Mouse (Mus musculus): ENCODE data around the gene Tbcb.
"Not testable (repeated sequence)": the region's sequence is repeated elsewhere in the genome, so short reads cannot be mapped to it uniquely, and the experiment has no call there.

The Tbcb gene

DNA sequence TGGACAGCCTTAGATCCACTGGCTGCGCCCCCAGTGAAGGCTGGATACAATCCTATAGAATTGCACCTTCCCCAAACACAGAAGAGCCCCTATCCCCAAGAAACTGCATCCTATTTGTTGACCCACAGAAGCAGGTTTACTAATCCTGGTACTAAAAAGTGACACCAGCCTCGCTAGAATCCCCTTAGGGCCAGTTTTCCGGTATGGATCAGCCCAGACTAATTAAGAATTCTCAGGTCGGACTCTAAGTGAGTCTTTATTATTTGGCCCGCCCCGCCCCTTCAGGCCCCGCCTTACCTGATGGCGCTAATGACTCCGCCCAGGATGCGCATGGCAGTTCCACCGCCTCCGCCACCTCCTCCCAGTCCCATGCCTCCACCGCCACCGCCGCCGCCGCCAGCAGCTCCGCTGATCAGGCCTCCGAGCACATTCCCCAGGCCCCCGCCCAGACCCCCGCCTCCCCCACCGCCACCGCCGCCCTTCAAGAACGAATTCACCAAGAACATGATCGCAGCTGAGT lies 38.4 kb downstream of the Tbcb start:
- peak; percentile 79 for DNase-seq (ENCODE audit: low spot score)

DNA sequence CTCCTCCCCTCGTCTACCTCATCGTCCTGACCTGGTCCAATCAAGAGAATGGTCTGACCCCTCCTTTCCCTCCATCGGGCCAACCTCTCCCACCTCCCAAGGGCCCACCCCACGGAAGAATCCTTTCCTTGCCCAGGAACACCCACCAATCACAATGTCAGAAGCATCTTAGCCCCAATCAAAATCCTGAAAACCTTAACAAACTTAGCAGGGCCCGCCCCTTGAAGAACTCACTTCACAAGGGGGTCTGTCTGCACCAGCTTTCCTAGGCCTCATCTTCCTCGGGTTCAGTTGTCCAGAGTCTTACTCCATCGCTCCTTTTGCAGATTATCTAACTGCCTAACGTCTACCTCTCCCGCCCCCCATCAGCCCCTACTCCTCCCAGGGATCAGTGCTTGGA lies 39.1 kb downstream of the Tbcb start:
- DNase-seq (ENCODE audit: low spot score): no peak

DNA sequence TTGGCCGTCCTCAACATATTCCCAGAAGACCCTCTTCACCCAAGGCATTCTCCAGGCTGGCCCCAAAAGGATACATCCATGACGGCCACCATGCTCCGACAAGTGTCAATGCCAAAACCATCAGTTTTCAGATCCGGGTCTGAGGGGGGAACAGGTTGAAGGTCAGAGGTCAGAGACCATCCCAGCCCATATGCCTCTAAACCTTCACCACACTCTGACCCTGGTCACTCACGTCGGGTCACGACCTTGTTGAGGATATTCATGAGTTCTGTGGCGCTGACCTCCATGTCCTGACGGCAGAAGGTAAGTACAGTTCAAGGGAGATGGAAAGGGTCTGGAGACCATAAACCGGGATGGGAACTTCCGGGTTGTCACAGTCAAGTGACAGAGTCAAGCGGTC lies 40.0 kb downstream of the Tbcb start:
- DNase-seq (ENCODE audit: low spot score): no peak

DNA sequence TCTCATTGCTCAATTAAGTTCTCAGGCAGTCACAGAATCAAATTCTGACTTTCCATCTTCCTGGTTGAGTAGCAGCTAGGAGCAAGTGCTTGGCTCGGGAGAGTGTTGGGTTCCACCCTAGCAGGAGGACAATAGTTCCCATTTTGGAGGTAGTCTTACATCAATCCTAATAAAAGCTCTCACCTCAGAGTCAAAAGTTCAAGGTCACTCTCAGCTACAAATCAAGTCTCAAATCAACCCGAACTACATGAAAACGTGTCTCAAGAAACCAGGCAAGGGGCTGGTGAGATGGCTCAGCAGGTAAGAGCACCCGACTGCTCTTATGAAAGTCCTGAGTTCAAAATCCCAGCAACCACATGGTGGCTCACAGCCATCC lies 43.0 kb downstream of the Tbcb start:
- DNase-seq (ENCODE audit: low spot score): no peak

DNA sequence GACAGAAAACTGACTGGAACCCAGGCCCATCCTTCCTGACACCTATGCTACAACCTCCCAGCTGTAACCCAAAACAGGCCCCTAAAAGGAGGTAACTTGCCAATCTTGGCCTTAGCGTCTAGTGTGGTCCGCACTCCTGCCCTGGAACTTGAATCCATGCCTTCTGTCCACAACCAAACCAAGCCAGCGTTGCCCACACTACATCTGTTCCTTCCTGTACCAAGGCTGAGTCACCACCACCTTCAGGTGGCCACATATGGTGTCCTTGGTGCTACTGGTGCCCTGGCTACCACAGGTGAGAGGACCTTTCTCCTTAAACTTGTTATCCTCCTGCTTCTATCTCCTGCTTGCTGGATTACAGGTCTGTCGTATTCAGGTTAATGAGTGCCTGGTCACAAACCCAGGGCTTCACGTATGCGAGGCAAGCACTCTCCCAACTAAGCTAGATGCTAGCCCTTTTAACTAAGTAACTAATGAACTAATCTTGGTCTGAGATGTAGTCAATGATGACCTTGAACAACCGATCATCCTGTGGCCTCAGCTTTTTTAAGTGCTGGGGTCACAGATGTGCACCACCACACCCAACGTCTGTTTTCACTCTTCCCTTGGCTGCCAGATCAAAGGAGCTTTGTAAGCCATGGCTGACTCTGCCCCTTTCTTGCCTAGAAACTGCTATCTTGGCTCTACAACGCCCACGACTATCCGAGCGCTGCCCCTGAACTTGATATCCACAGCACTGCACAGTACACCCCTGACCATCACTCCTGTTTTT lies 43.5 kb downstream of the Tbcb start:
- DNase-seq (ENCODE audit: low spot score): no peak

DNA sequence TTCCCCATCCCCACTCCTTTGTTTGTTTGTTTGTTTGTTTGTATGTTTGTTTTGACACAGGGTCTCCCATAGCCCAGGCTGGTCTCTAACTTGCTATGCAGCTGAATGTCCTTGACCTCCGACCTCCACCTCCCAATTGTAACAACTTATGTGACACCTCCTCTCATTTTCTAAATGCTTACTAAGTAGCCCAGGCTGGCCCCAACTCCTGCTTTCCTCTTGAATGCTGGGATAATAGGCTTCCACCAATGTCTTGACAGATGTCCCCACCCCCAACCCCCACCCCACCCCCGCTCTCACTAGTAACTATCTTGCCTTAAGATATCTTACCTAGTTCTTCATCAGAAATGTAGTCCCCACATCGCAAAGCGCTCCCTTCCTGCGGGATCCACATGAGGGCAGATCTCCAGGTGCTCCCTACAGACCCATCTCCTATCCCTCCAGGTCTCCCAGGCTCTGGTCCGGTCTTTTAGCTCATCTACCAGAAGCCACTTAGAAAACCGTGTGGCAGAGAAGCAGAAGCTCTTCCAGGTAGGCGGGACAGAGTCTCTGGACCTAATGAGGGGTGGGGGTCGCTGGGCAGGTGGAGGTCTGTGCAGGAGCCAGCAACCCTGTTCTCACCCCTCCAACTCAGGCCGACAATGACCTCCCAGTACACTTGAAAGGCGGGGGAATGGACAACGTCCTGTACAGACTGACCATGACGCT lies 47.3 kb downstream of the Tbcb start:
- no peak for DNase-seq (ENCODE audit: low spot score)

DNA sequence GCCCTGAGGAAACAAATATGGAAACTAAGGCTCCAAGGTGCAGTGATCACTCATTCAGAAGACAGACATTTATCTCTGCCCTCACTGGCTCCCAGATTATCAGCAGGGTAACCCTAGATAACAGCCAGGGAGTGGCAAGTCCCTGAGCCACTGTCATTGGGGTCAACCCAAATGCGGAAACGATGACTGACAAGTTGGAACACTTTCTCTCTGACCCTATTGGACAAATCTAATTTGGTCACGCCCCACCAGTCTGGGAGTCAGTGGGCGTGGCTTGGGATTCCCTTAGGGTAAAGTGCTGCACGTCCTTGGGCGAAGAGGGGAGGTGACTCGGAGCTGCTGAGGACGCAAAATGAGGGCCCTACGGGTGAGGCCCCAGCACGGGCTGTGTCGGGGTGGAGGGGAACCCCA lies 48.2 kb downstream of the Tbcb start, which contains the start of gene Cox7a1:
Cox7a1 (plus strand) TSS at position 266 of the 411 bp plus-strand sequence.
- DNase-seq (ENCODE audit: low spot score): peak; percentile 81

DNA sequence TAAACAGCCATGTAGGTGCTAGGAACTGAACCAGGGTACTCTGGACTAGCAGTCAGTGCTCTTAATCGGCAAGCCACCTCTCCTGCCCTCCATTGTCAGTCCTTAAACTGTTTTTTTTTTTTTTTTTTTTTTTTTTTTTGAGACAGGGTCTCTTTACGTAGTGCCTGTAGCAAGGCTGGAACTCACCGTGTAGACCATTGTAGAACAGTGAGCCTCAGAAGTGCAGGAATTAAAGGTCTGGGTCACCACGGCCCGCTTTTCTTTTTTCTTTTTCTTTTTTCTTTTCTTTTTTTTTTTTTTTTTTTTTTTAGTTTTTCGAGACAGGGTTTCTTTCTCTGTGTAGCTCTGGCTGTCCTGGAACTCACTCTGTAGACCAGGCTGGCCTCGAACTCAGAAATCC lies 48.9 kb downstream of the Tbcb start:
- not testable (repeated sequence) for DNase-seq (ENCODE audit: low spot score)

DNA sequence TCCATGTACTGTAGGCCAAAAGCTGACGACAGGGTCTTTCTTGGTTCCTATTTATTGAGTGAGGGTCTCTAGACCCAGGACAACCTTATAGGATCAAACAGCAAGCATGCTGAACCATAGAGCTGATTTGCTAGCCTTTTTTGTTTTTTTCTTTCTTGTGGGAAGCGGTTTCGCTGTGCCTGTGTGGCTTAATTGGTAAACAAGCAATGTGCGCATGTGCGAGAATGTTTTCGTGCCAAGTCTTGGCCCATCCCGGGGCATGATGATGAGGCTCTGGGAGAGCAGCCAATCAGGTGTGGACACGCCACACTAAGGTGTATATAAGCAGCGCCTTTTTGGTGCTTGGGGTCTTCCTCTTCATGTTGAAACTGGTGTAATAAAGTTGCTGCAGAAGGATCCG lies 50.1 kb downstream of the Tbcb start:
- not testable (repeated sequence) for DNase-seq (ENCODE audit: low spot score)

DNA sequence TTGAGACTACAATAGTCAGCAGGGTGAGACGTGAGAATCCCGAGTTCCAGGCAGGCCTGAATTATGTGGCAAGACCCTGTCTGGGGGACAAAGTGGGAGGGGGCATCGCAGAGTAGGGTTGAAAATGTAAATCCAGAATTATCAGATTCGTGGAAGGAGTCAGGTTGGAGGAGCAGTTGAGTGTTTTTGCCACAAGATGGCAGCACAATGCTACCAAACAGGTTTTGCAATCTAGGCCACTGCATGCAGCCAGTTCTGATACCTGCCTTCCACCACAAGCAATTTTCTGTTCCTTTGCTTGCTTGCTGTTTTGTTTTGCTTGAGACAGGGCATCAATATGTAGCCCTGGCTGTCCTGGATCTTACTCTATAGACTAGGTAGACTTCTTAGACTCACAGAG lies 50.8 kb downstream of the Tbcb start:
- DNase-seq (ENCODE audit: low spot score): peak; percentile 75

DNA sequence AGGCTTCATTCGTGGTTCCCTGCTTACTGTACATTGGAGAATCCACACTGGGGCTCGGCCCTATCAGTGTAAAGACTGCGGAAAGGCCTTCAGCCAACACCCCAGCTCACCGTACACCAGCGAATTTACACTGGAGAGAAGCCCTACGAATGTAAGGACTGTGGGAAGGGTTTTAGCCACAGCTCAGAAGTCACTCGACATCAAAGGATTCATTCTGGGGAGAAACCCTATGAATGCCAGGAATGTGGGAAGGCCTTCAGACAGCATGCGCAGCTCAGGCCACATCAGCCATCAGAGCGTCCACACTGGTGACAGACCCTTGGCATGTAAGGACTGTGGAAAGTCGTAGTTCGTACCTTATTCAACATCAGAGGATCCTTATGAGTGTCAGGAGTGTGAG lies 53.8 kb downstream of the Tbcb start:
- no peak for DNase-seq (ENCODE audit: low spot score)

DNA sequence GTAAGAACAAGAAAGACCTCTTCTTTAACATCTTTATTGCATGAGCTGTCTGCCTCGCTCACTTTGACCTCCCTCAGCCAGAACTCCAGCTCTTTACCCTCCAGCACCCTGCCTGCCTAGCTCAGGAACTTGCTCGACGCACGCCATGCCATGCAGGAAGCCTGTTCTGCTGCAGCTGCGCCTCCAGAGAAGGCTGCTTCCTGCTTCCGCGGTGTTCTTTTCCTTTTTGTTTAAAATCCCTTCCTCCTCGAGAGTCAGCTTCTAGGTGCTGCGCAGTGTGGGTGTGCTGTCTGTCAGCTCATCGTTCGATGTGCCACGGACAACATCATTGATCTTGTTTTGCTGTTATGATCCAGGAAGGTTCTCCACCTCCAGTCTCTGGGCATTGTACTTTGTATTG lies 55.6 kb downstream of the Tbcb start:
- no peak for DNase-seq (ENCODE audit: low spot score)

Data from MN1 (cell line).